Mouse (Mus musculus): ENCODE measurements around the gene Shroom1. TPM values are rescaled to one million over a fixed set of nuclear protein-coding genes. Genes with fewer than 3 reads are reported as not detected.

Shroom1 gene
- total RNA-seq (2014; rRNA removed) (5.4 and 10.9 TPM in 2 replicates), polyA plus RNA-seq (2015; fragmentation: Nextera tagmentation; extraction: Ambion mirVana) (3.4 and 4.1 TPM in 2 replicates)

- H3K4me3 ChIP-seq (ENCODE audit: low read depth, low read length): peak within 1 kb of the TSS; percentile 40
- no peaks in the 10 kb centered on the region for H3K4me1 ChIP-seq (ENCODE audit: insufficient read depth, low read length)
- H3K27ac ChIP-seq (ENCODE audit: low read depth, low read length): no peak within 1 kb of the TSS
- peak within 1 kb of the TSS; percentile 76 for H3K4me2 ChIP-seq (ENCODE audit: low read depth, low read length, poor library complexity, severe bottlenecking)
- H3K9me3 ChIP-seq (ENCODE audit: low read length): no peaks in the 10 kb centered on the region
- WGBS: 5% methylated on average over 41 of the region's 42 CpGs
- H3K36me3 ChIP-seq (ENCODE audit: insufficient read depth, low read length): no peaks in the 10 kb centered on the region
- H3K9ac ChIP-seq (replicated peaks; ENCODE audit: low read length, poor library complexity, severe bottlenecking): peak within 1 kb of the TSS; percentile 51
- peaks cover 34% of the 10 kb centered on the region for H3K27me3 ChIP-seq (ENCODE audit: insufficient read depth, low read length)
- DNase-seq (ENCODE audit: low spot score) (peak; percentile 57), ATAC-seq (ENCODE audit: low FRiP score) (peak; percentile 58; the same call in 1 of the 2 replicates)
- peak; percentile 65 for TF ChIP-seq CTCF (IDR thresholded peaks at IDR 0.05)
Measured at GRCm38 (mm10) chr11:53456474-53457371, at the start of gene Shroom1, which contains the start of gene Gm10447. TSS of gene Shroom1 (plus strand) at chr11:53457205. TSS of gene Gm10447 (minus strand) at chr11:53457110.

GRCm38 (mm10) chr11:53411738-53412137 lies 45.3 kb upstream of the Shroom1 start:
- ATAC-seq (ENCODE audit: low FRiP score): no peak
- H3K4me1 ChIP-seq (ENCODE audit: insufficient read depth, low read length): no peaks in the 10 kb centered on the region
- H3K4me2 ChIP-seq (ENCODE audit: low read depth, low read length, poor library complexity, severe bottlenecking): no peak overlapping the region
- peak; percentile 41 for DNase-seq (ENCODE audit: low spot score)
- no peak overlapping the region for H3K4me3 ChIP-seq (ENCODE audit: low read depth, low read length)
- H3K9me3 ChIP-seq (ENCODE audit: low read length): no peaks in the 10 kb centered on the region
- peaks cover 65% of the 10 kb centered on the region for H3K36me3 ChIP-seq (ENCODE audit: insufficient read depth, low read length)
- H3K9ac ChIP-seq (replicated peaks; ENCODE audit: low read length, poor library complexity, severe bottlenecking): no peak overlapping the region
- H3K27me3 ChIP-seq (ENCODE audit: insufficient read depth, low read length): no peaks in the 10 kb centered on the region
- no peak overlapping the region for H3K27ac ChIP-seq (ENCODE audit: low read depth, low read length)
- peak; percentile 76 for TF ChIP-seq CTCF (IDR thresholded peaks at IDR 0.05)

DNA sequence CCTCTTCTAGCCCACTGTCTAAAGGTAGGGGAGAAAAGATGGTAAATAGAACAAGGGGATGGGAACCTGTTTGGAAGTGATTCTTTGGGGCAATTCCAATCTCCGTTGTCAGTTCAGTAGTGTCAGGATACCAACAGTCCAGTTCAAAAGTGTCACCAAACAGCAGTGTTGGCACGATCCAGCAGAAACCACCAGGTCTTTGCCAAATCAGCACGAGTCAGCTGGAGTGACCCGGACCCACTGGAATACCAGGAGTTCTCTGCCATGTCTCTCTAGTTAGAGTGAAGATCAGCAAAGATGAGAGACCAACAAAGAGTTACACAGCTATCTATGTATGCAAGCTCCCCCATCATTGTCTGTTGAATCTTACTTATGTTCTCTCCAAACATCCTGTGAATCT lies 43.1 kb upstream of the Shroom1 start:
- no peak overlapping the region for H3K4me3 ChIP-seq (ENCODE audit: low read depth, low read length)
- H3K36me3 ChIP-seq (ENCODE audit: insufficient read depth, low read length): peaks cover 73% of the 10 kb centered on the region
- no peak overlapping the region for H3K4me2 ChIP-seq (ENCODE audit: low read depth, low read length, poor library complexity, severe bottlenecking)
- ATAC-seq (ENCODE audit: low FRiP score) (no peak), DNase-seq (ENCODE audit: low spot score) (no peak)
- no peak overlapping the region for H3K9ac ChIP-seq (replicated peaks; ENCODE audit: low read length, poor library complexity, severe bottlenecking)
- H3K27ac ChIP-seq (ENCODE audit: low read depth, low read length): no peak overlapping the region
- H3K27me3 ChIP-seq (ENCODE audit: insufficient read depth, low read length): no peaks in the 10 kb centered on the region
- 97% methylated on average over 4 of the region's 4 CpGs for WGBS
- no peak for TF ChIP-seq CTCF (IDR thresholded peaks at IDR 0.05)
- no peaks in the 10 kb centered on the region for H3K9me3 ChIP-seq (ENCODE audit: low read length)
- no peaks in the 10 kb centered on the region for H3K4me1 ChIP-seq (ENCODE audit: insufficient read depth, low read length)

DNA sequence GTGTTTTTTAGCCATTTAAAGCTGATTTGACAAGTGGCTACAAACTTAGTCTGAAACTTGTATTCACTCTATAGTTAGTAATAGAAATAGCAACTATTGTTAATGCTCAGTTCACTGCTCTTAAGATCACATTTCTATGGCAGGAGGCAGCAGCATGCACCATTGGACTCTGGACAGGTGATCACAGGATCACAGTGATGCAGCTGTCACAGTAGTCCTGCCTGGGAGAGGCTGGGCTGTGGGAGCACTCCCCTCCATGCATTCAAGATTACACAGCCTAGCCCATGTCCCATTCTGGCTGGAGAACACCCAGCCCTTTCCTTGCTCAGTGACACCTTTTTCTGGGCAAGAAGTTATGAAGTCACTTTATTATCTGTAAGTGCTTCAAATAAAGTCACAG lies 39.0 kb upstream of the Shroom1 start:
- no peak overlapping the region for H3K4me3 ChIP-seq (ENCODE audit: low read depth, low read length)
- H3K4me2 ChIP-seq (ENCODE audit: low read depth, low read length, poor library complexity, severe bottlenecking): no peak overlapping the region
- H3K36me3 ChIP-seq (ENCODE audit: insufficient read depth, low read length): peaks cover 58% of the 10 kb centered on the region
- H3K27ac ChIP-seq (ENCODE audit: low read depth, low read length): no peak overlapping the region
- no peak overlapping the region for H3K9ac ChIP-seq (replicated peaks; ENCODE audit: low read length, poor library complexity, severe bottlenecking)
- TF ChIP-seq CTCF (IDR thresholded peaks at IDR 0.05): no peak
- no peak for DNase-seq (ENCODE audit: low spot score)
- no peak for ATAC-seq (ENCODE audit: low FRiP score)
- H3K4me1 ChIP-seq (ENCODE audit: insufficient read depth, low read length): no peaks in the 10 kb centered on the region
- H3K9me3 ChIP-seq (ENCODE audit: low read length): no peaks in the 10 kb centered on the region
- no peaks in the 10 kb centered on the region for H3K27me3 ChIP-seq (ENCODE audit: insufficient read depth, low read length)

- 89% methylated on average over 4 of the region's 4 CpGs for WGBS
- no peak for TF ChIP-seq CTCF (IDR thresholded peaks at IDR 0.05)
- DNase-seq (ENCODE audit: low spot score): no peak
Measured at GRCm38 (mm10) chr11:53423036-53423435, 34.0 kb upstream of the Shroom1 start, which contains the start of gene Leap2. TSS of gene Leap2 (minus strand) at chr11:53423170.

GRCm38 (mm10) chr11:53424826-53425225 lies 32.2 kb upstream of the Shroom1 start:
- Histone ChIP-seq H3K4me3 (ENCODE audit: low read depth, low read length) (no peak overlapping the region), H3K27ac (ENCODE audit: low read depth, low read length) (no peak overlapping the region), H3K27me3 (ENCODE audit: insufficient read depth, low read length) (no peaks in the 10 kb centered on the region), H3K9me3 (ENCODE audit: low read length) (no peaks in the 10 kb centered on the region), H3K4me1 (ENCODE audit: insufficient read depth, low read length) (peaks cover 5% of the 10 kb centered on the region; the same call in 1 of the 2 replicates), H3K36me3 (ENCODE audit: insufficient read depth, low read length) (peaks cover 16% of the 10 kb centered on the region), H3K9ac (replicated peaks; ENCODE audit: low read length, poor library complexity, severe bottlenecking) (no peak overlapping the region; the same call in 1 of the 2 replicates), H3K4me2 (ENCODE audit: low read depth, low read length, poor library complexity, severe bottlenecking) (no peak overlapping the region)
- WGBS: 68% methylated on average over 2 of the region's 2 CpGs
- DNase-seq (ENCODE audit: low spot score) (no peak), ATAC-seq (ENCODE audit: low FRiP score) (no peak)
- no peak for TF ChIP-seq CTCF (IDR thresholded peaks at IDR 0.05)

More at GRCm38 (mm10) chr11:53423036-53423435, 34.0 kb upstream of the Shroom1 start, which contains the start of gene Leap2:
- no peak within 1 kb of the TSS for H3K4me2 ChIP-seq (ENCODE audit: low read depth, low read length, poor library complexity, severe bottlenecking)
- no peak within 1 kb of the TSS for H3K4me3 ChIP-seq (ENCODE audit: low read depth, low read length)
- peaks cover 21% of the 10 kb centered on the region for H3K36me3 ChIP-seq (ENCODE audit: insufficient read depth, low read length)
- H3K27ac ChIP-seq (ENCODE audit: low read depth, low read length): no peak within 1 kb of the TSS
- H3K9me3 ChIP-seq (ENCODE audit: low read length): no peaks in the 10 kb centered on the region
- ATAC-seq (ENCODE audit: low FRiP score): no peak
- H3K27me3 ChIP-seq (ENCODE audit: insufficient read depth, low read length): no peaks in the 10 kb centered on the region
- H3K4me1 ChIP-seq (ENCODE audit: insufficient read depth, low read length): no peaks in the 10 kb centered on the region
- H3K9ac ChIP-seq (replicated peaks; ENCODE audit: low read length, poor library complexity, severe bottlenecking): no peak within 1 kb of the TSS
